In genomic region chr2:94245305-94245959, GRCm38 (mm10) we compare ENCODE assay signal across 8 mouse cellular contexts.
DNase-seq lines count a peak whose midpoint lies in the region; ATAC-seq and TF ChIP-seq lines count a peak whose summit lies in the region.

No protein-coding gene starts in this region.

- peak overlapping the region; percentile 76 for H3K4me2 ChIP-seq in midbrain, embryonic 12.5 days (replicated peaks)

- H3K79me2 ChIP-seq in heart, adult 2 months (replicated peaks; ENCODE audit: control insufficient read depth, insufficient read depth, low read length) = no peaks in the 10 kb centered on the region

- H3K36me3 ChIP-seq in embryonic facial prominence, embryonic 10.5 days (replicated peaks) = no peaks in the 10 kb centered on the region
- no peaks in the 10 kb centered on the region for H3K36me3 ChIP-seq in heart, adult 2 months (ENCODE audit: control insufficient read depth, insufficient read depth, low read length)
- H3K36me3 ChIP-seq in midbrain, embryonic 12.5 days = no peaks in the 10 kb centered on the region
- no peaks in the 10 kb centered on the region for H3K36me3 ChIP-seq in small intestine, adult 2 months (ENCODE audit: control insufficient read depth, insufficient read depth, low read length)

- 2% methylated on average over 16 of the region's 16 CpGs for WGBS in embryonic facial prominence, embryonic 10.5 days
- 4% methylated on average over 16 of the region's 16 CpGs for WGBS in heart, adult 2 months
- 1% methylated on average over 16 of the region's 16 CpGs for WGBS in midbrain, embryonic 12.5 days
- WGBS in small intestine, adult 2 months = 3% methylated on average over 16 of the region's 16 CpGs

- H3K9ac ChIP-seq in heart, adult 2 months (ENCODE audit: low read depth, low read length) = no peak overlapping the region
- no peak overlapping the region for H3K9ac ChIP-seq in midbrain, embryonic 12.5 days (replicated peaks)

- TF ChIP-seq CTCF in heart, adult 2 months (IDR thresholded peaks at IDR 0.05) = peak; percentile 83
- TF ChIP-seq CTCF in small intestine, adult 2 months (IDR thresholded peaks at IDR 0.05; ENCODE audit: extremely low read depth, insufficient read length, insufficient replicate concordance, low read depth, low read length) = peak; percentile 60; the same call in 1 of the 2 replicates

- DNase-seq in 3134 (ENCODE audit: extremely low read depth, insufficient read length, low spot score) = peak; percentile 22
- peak; percentile 67 for DNase-seq in adrenal gland, adult 8-10 months
- peak; percentile 88 for DNase-seq in embryonic facial prominence, embryonic 10.5 days (ENCODE audit: low spot score)
- peak; percentile 55 to 74 for DNase-seq in heart, adult 2 months
- DNase-seq in kidney, adult 11 months = peak; percentile 64
- peak; percentile 83 to 95 for DNase-seq in left cerebral cortex, postnatal 25 days (ENCODE audit: low spot score in 2 of 2)

- no peaks in the 10 kb centered on the region for H3K9me3 ChIP-seq in embryonic facial prominence, embryonic 10.5 days
- no peaks in the 10 kb centered on the region for H3K9me3 ChIP-seq in midbrain, embryonic 12.5 days

- no peak overlapping the region; the same call in 1 of the 2 replicates for H3K4me3 ChIP-seq in embryonic facial prominence, embryonic 10.5 days
- no peak overlapping the region for H3K4me3 ChIP-seq in heart, adult 2 months
- H3K4me3 ChIP-seq in midbrain, embryonic 12.5 days = peak overlapping the region; percentile 29
- H3K4me3 ChIP-seq in small intestine, adult 2 months (ENCODE audit: low read depth, low read length) = no peak overlapping the region

- H3K4me1 ChIP-seq in embryonic facial prominence, embryonic 10.5 days = peaks cover 37% of the 10 kb centered on the region
- H3K4me1 ChIP-seq in heart, adult 2 months (ENCODE audit: control insufficient read depth, insufficient read depth, low read length) = no peaks in the 10 kb centered on the region
- peaks cover 53% of the 10 kb centered on the region for H3K4me1 ChIP-seq in midbrain, embryonic 12.5 days
- no peaks in the 10 kb centered on the region for H3K4me1 ChIP-seq in small intestine, adult 2 months (ENCODE audit: control insufficient read depth, insufficient read depth, insufficient read length, low read length)

- ATAC-seq in midbrain, embryonic 12.5 days (ENCODE audit: low FRiP score, low read depth) = peak; percentile 31

- no peak overlapping the region for H3K27ac ChIP-seq in embryonic facial prominence, embryonic 10.5 days (replicated peaks)
- H3K27ac ChIP-seq in heart, adult 2 months = no peak overlapping the region
- H3K27ac ChIP-seq in midbrain, embryonic 12.5 days (replicated peaks) = no peak overlapping the region
- H3K27ac ChIP-seq in small intestine, adult 2 months (ENCODE audit: insufficient read depth, low read depth, low read length) = no peak overlapping the region

- TF ChIP-seq EP300 in heart, adult 2 months (IDR thresholded peaks at IDR 0.05; ENCODE audit: insufficient read depth, low read depth, low read length) = 0 out of 2 replicates have a peak, but pooled peaks have one; percentile 41

- intact Hi-C loops in heart, adult 2 months (cut with DNase I) = loop anchor here (1.0 kb wide), 1 partner anchor 191 kb away; no protein-coding TSS in a partner anchor
- intact Hi-C loops in left cerebral cortex, postnatal 25 days (cut with DNase I) = loop anchor here (2.0 to 5.0 kb wide), 4 partner anchors 19 to 208 kb away; no protein-coding TSS in a partner anchor

- peaks cover 90% of the 10 kb centered on the region for H3K27me3 ChIP-seq in embryonic facial prominence, embryonic 10.5 days (replicated peaks; ENCODE audit: low read depth, poor library complexity, severe bottlenecking)
- peaks cover 30% of the 10 kb centered on the region for H3K27me3 ChIP-seq in heart, adult 2 months (ENCODE audit: control insufficient read depth, insufficient read depth, low read length)
- peaks cover 83% of the 10 kb centered on the region for H3K27me3 ChIP-seq in midbrain, embryonic 12.5 days
- peaks cover 30% of the 10 kb centered on the region for H3K27me3 ChIP-seq in small intestine, adult 2 months (ENCODE audit: control insufficient read depth, insufficient read depth, low read length)

- TF ChIP-seq POLR2A in heart, adult 2 months (IDR thresholded peaks at IDR 0.05; ENCODE audit: insufficient read depth, low read depth, low read length) = no peak
- TF ChIP-seq POLR2A in small intestine, adult 2 months (IDR thresholded peaks at IDR 0.05; ENCODE audit: low read depth, low read length) = no peak

Comparison
In these comparisons a context has a peak if more than half of its experiments do, and no peak if none do; other contexts are left out.
1. DNase-seq: peak in every context shown above with its lines; median percentile 89 in left cerebral cortex, postnatal 25 days; 88 in embryonic facial prominence, embryonic 10.5 days; 67 in adrenal gland, adult 8-10 months; 64 in heart, adult 2 months; 64 in kidney, adult 11 months; 22 in 3134.